21 mouse cellular contexts compared by ENCODE assay signal in genomic region chr14:7831770-7832439, GRCm38 (mm10). TPM values are rescaled to one million over a fixed set of nuclear protein-coding genes. Genes with fewer than 3 reads are reported as not detected.
A peak's percentile ranks its signal among the peaks of the same experiment; 100 is the strongest.
DNase-seq lines count a peak whose midpoint lies in the region; ATAC-seq and TF ChIP-seq lines count a peak whose summit lies in the region.
"Had no signal": no experiment of that assay in that cellular context is flagged by ENCODE, and none has a peak within 500 bp of the region (broad histone marks: within the 10 kb centered on the region; RNA-seq: fewer than 3 reads in every experiment).

No protein-coding gene starts in this region.

- peak overlapping the region; percentile 44; the same call in 1 of the 2 replicates for H3K27ac ChIP-seq in left cerebral cortex, adult 2 months
- peak overlapping the region; percentile 26; the same call in 1 of the 2 replicates for H3K27ac ChIP-seq in limb, embryonic 14.5 days (replicated peaks; ENCODE audit: low read depth, low read length)
- H3K27ac ChIP-seq: embryonic facial prominence, embryonic 10.5 days; hindbrain, embryonic 10.5 days; midbrain, embryonic 15.5 days; neural tube, embryonic 13.5 days had no signal

- TF ChIP-seq CTCF in left cerebral cortex, adult 2 months (IDR thresholded peaks at IDR 0.05): no peak

- no peak overlapping the region for H3K4me2 ChIP-seq in limb, embryonic 14.5 days (replicated peaks; ENCODE audit: low read depth, low read length, severe bottlenecking)
- H3K4me2 ChIP-seq: heart, embryonic 11.5 days; limb, embryonic 12.5 days; midbrain, embryonic 15.5 days; neural tube, embryonic 13.5 days had no signal

- no peak overlapping the region for H3K4me3 ChIP-seq in left cerebral cortex, adult 2 months
- no peak overlapping the region for H3K4me3 ChIP-seq in limb, embryonic 14.5 days (replicated peaks; ENCODE audit: low read length)
- H3K4me3 ChIP-seq: embryonic facial prominence, embryonic 10.5 days; hindbrain, embryonic 10.5 days; limb, embryonic 12.5 days; midbrain, embryonic 15.5 days; neural tube, embryonic 13.5 days had no signal

- peaks cover 24% of the 10 kb centered on the region for H3K4me1 ChIP-seq in limb, embryonic 14.5 days (ENCODE audit: control insufficient read depth, insufficient read depth, low read length)

- DNase-seq in adrenal gland, adult 8-10 months: peak; percentile 42
- DNase-seq in adrenal gland, postnatal 36 days: no peak
- no peak for DNase-seq in left cerebral cortex, adult 2 months (ENCODE audit: extremely low spot score in 1 of 2, low spot score in 2 of 2)
- no peak for DNase-seq in left cerebral cortex, postnatal 14 days (ENCODE audit: low spot score in 2 of 2)
- DNase-seq in cerebellum, adult 18-20 months: peak; percentile 55 to 70
- no peak for DNase-seq in limb, embryonic 14.5 days (ENCODE audit: low spot score)
- no peak for DNase-seq in MN1 (ENCODE audit: low spot score)
- no peak for DNase-seq in heart, postnatal 36 days
- DNase-seq: gastrocnemius, postnatal 14 days; kidney, postnatal 10 days; lung, adult 2 months had no signal

- no peak overlapping the region for H3K9ac ChIP-seq in limb, embryonic 14.5 days (ENCODE audit: low read depth, low read length, severe bottlenecking)
- H3K9ac ChIP-seq: limb, embryonic 12.5 days; midbrain, embryonic 15.5 days; neural tube, embryonic 13.5 days had no signal

- WGBS in limb, embryonic 14.5 days: 33% methylated on average over 1 of the region's 1 CpGs

- H3K9me3 ChIP-seq in limb, embryonic 14.5 days (ENCODE audit: control insufficient read depth, low read length): peaks cover 5% of the 10 kb centered on the region; the same call in 1 of the 2 replicates
- H3K9me3 ChIP-seq: embryonic facial prominence, embryonic 10.5 days; G1E; hindbrain, embryonic 10.5 days; limb, embryonic 12.5 days; midbrain, embryonic 15.5 days; neural tube, embryonic 13.5 days had no signal

- no peak for ATAC-seq in limb, embryonic 14.5 days (ENCODE audit: low FRiP score, low read depth)
- ATAC-seq: intestine, embryonic 16.5 days; midbrain, embryonic 15.5 days had no signal

- peaks cover 3% of the 10 kb centered on the region; the same call in 1 of the 2 replicates for H3K36me3 ChIP-seq in limb, embryonic 14.5 days (ENCODE audit: control insufficient read depth, insufficient read depth, low read length)
- H3K36me3 ChIP-seq: G1E; hindbrain, embryonic 10.5 days; midbrain, embryonic 15.5 days; neural tube, embryonic 13.5 days had no signal

- intact Hi-C loops in left cerebral cortex, adult 2 months (cut with DNase I): no loop called here
- intact Hi-C loops in left cerebral cortex, postnatal 14 days (cut with DNase I): no loop called here
- intact Hi-C loops in heart, postnatal 36 days (cut with DNase I): no loop called here

- no peaks in the 10 kb centered on the region for H3K27me3 ChIP-seq in limb, embryonic 14.5 days (ENCODE audit: control insufficient read depth, insufficient read depth, low read length)
- H3K27me3 ChIP-seq: limb, embryonic 12.5 days; midbrain, embryonic 15.5 days; neural tube, embryonic 13.5 days had no signal

- TF ChIP-seq POLR2A in limb, embryonic 14.5 days (IDR thresholded peaks at IDR 0.05; ENCODE audit: borderline replicate concordance, extremely low read depth, insufficient read depth, insufficient read length): no peak

RNA-seq across cellular contexts. Expression of gene Flnb, which starts 14.1 kb away (rescaled TPM):
- total RNA-seq in adrenal gland, adult 8-10 months (2022): 10 to 100 TPM; 54.5 to 77.3 (median 65.8) TPM
- 10 to 100 TPM; 41.7 to 74.9 TPM for total RNA-seq in adrenal gland, postnatal 36 days (2021)
- total RNA-seq in left cerebral cortex, adult 2 months (2021): 10 to 100 TPM; 66.0 to 68.6 TPM
- 10 to 100 TPM; 31.2 to 33.8 TPM for total RNA-seq in left cerebral cortex, postnatal 14 days (2021)
- polyA plus RNA-seq in limb, embryonic 14.5 days (2012; rRNA removed): 58.7 and 65.2 TPM in 2 replicates
- 39.4 and 46.5 TPM in 2 replicates for polyA plus RNA-seq in limb, embryonic 14.5 days (2014; fragmentation: Nextera tagmentation; extraction: Ambion mirVana)
- total RNA-seq in heart, postnatal 36 days (2021): 10 to 100 TPM; 23.0 to 24.1 TPM

RNA-seq across cellular contexts. Expression of gene Gm26661, which starts 40.5 kb away (rescaled TPM):
- total RNA-seq in adrenal gland, adult 8-10 months (2022): not detected
- not detected for total RNA-seq in adrenal gland, postnatal 36 days (2021)
- total RNA-seq in left cerebral cortex, adult 2 months (2021): not detected
- total RNA-seq in left cerebral cortex, postnatal 14 days (2021): not detected
- not detected in 2 replicates for polyA plus RNA-seq in limb, embryonic 14.5 days (2012; rRNA removed)
- not detected in 2 replicates for polyA plus RNA-seq in limb, embryonic 14.5 days (2014; fragmentation: Nextera tagmentation; extraction: Ambion mirVana)
- total RNA-seq in heart, postnatal 36 days (2021): not detected
- total RNA-seq: G1E; gastrocnemius, postnatal 14 days; layer of hippocampus, postnatal 10 days had no signal
- polyA plus RNA-seq: embryonic facial prominence, embryonic 10.5 days; G1E; heart, embryonic 11.5 days; hindbrain, embryonic 10.5 days; intestine, embryonic 16.5 days; limb, embryonic 12.5 days; lung, adult 2 months; midbrain, embryonic 15.5 days; neural tube, embryonic 13.5 days; spleen, adult 2 months had no signal

Comparison
In these comparisons a context has a peak if more than half of its experiments do, and no peak if none do; other contexts are left out.
1. DNase-seq: peak in adrenal gland, adult 8-10 months (single experiment) and cerebellum, adult 18-20 months (2 of 2); none in adrenal gland, postnatal 36 days (0 of 2), left cerebral cortex, adult 2 months (0 of 2), left cerebral cortex, postnatal 14 days (0 of 2), limb, embryonic 14.5 days (single experiment), MN1 (single experiment) and heart, postnatal 36 days (0 of 2).